Mouse (Mus musculus) embryo, embryonic 11.5 days (tissue): ENCODE results near the gene Cpne8.
"Not testable (repeated sequence)": the region's sequence is repeated elsewhere in the genome, so short reads cannot be mapped to it uniquely, and the experiment has no call there.

Source experiments
- DNase-seq: peaks from one replicate; pipeline ENCODE4 v3.0.0-alpha.2; 2012; ENCODE audit warnings: low read depth, low spot score

Cpne8 gene

GRCm38 (mm10) chr15:90490186-90490585 is 189.0 kb downstream of the Cpne8 start:
- no peak for DNase-seq

- DNase-seq, result not testable (repeated sequence)
These were observed 208.7 kb downstream of the Cpne8 start for GRCm38 (mm10) chr15:90470561-90470960.

GRCm38 (mm10) chr15:90463281-90463680 is 216.0 kb downstream of the Cpne8 start:
- no peak for DNase-seq

GRCm38 (mm10) chr15:90446076-90446475 is 233.2 kb downstream of the Cpne8 start:
- no peak for DNase-seq
